Mouse (Mus musculus) CD4-positive, CD25-positive, alpha-beta regulatory T cell, adult 2 months (primary cell): ENCODE data around the gene Pigu.

Experiments
- DNase-seq: peaks from one replicate; pipeline ENCODE4 v3.0.0-alpha.2; 2012; ENCODE audit warnings: low read depth, low spot score

Pigu gene

GRCm38 (mm10) chr2:155287456-155288250 is 69.6 kb downstream of the Pigu start:
- DNase-seq = no peak

GRCm38 (mm10) chr2:155285744-155286143 is 71.5 kb downstream of the Pigu start:
- DNase-seq = no peak

GRCm38 (mm10) chr2:155284647-155285046 is 72.6 kb downstream of the Pigu start:
- no peak for DNase-seq

GRCm38 (mm10) chr2:155283793-155284192 is 73.4 kb downstream of the Pigu start:
- no peak for DNase-seq

GRCm38 (mm10) chr2:155280116-155280515 is 77.1 kb downstream of the Pigu start:
- no peak for DNase-seq

- no peak for DNase-seq
These were observed 78.1 kb downstream of the Pigu start for GRCm38 (mm10) chr2:155279163-155279562.

- no peak for DNase-seq
These were observed 78.9 kb downstream of the Pigu start for GRCm38 (mm10) chr2:155278361-155278760.

GRCm38 (mm10) chr2:155277721-155278120 is 79.5 kb downstream of the Pigu start:
- DNase-seq = peak; percentile 24

GRCm38 (mm10) chr2:155276621-155277175 is 80.5 kb downstream of the Pigu start:
- peak; percentile 79 for DNase-seq

GRCm38 (mm10) chr2:155276195-155276594 is 81.0 kb downstream of the Pigu start, which contains the start of gene Map1lc3a:
Gene Map1lc3a (plus strand): TSS chr2:155276297.
- DNase-seq = peak; percentile 97

GRCm38 (mm10) chr2:155273603-155274002 is 83.6 kb downstream of the Pigu start:
- DNase-seq = no peak

- DNase-seq = no peak
These were observed 84.6 kb downstream of the Pigu start for GRCm38 (mm10) chr2:155272396-155273170.

- DNase-seq = peak; percentile 44
These were observed 85.3 kb downstream of the Pigu start for GRCm38 (mm10) chr2:155271957-155272356.

- DNase-seq = no peak
These were observed 90.3 kb downstream of the Pigu start for GRCm38 (mm10) chr2:155266896-155267295.

- DNase-seq = no peak
These were observed 91.7 kb downstream of the Pigu start for GRCm38 (mm10) chr2:155265526-155265925.

GRCm38 (mm10) chr2:155249588-155249987 is 107.6 kb downstream of the Pigu start:
- no peak for DNase-seq

GRCm38 (mm10) chr2:155248718-155249117 is 108.5 kb downstream of the Pigu start:
- peak; percentile 13 for DNase-seq

- DNase-seq = no peak
These were observed 109.0 kb downstream of the Pigu start for GRCm38 (mm10) chr2:155248206-155248605.

GRCm38 (mm10) chr2:155246231-155246630 is 111.0 kb downstream of the Pigu start:
- no peak for DNase-seq

GRCm38 (mm10) chr2:155242296-155242855 is 114.9 kb downstream of the Pigu start:
- DNase-seq = no peak

GRCm38 (mm10) chr2:155240915-155241314 is 116.3 kb downstream of the Pigu start:
- DNase-seq = peak; percentile 65

- peak; percentile 40 for DNase-seq
These were observed 120.0 kb downstream of the Pigu start for GRCm38 (mm10) chr2:155237276-155237675.
